Mouse (Mus musculus): ENCODE data around the gene Cd82. TPM values are rescaled to one million over a fixed set of nuclear protein-coding genes. Genes with fewer than 3 reads are reported as not detected.

Cd82 gene
- polyA plus RNA-seq (2012; rRNA removed), result 176 and 181 TPM in 2 replicates

DNA sequence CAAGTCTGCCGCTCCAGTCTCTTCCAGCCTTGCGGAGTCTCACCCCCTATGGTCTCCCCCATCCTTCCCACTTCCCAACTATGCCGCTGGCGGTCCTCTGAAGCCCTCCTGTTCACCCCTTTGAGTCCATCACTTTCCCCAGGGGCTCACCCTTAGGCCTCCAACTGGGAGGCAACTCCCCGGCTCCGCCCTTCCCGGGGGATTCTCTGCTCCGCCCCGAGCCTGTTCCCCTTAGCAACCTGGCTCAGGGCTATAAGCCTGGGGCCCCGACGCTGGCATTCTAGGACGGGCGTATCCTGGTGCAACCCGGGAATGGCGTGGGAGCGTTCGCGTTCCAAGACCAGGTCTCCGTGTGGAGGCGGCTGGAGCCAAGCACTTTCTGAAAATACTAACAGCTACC lies at the start of gene Cd82:
Gene Cd82 (minus strand): TSS at position 381 of the 400 bp plus-strand sequence.
- peak; percentile 46 for DNase-seq
- H3K4me3 ChIP-seq (ENCODE audit: control insufficient read depth, insufficient read depth, low read length), result peak within 1 kb of the TSS; percentile 69
- TF ChIP-seq POLR2A (IDR thresholded peaks at IDR 0.05; ENCODE audit: control insufficient read depth, extremely low read depth, insufficient read depth, low read length, poor library complexity) (no peak), CTCF (IDR thresholded peaks at IDR 0.05; ENCODE audit: borderline replicate concordance, control insufficient read depth, extremely low read depth, insufficient read depth, low read length, poor library complexity) (no peak)
- H3K36me3 ChIP-seq (ENCODE audit: control insufficient read depth, insufficient read depth, low read length), result no peaks in the 10 kb centered on the region
- H3K27me3 ChIP-seq (ENCODE audit: control insufficient read depth, insufficient read depth, low read length), result no peaks in the 10 kb centered on the region
- peaks cover 43% of the 10 kb centered on the region for H3K4me1 ChIP-seq (replicated peaks; ENCODE audit: control insufficient read depth, insufficient read depth, low read length)
- peak within 1 kb of the TSS; percentile 47; the same call in 1 of the 2 replicates for H3K27ac ChIP-seq (ENCODE audit: control insufficient read depth, insufficient read depth, low read length)
- 33% methylated on average over 20 of the region's 20 CpGs for WGBS

DNA sequence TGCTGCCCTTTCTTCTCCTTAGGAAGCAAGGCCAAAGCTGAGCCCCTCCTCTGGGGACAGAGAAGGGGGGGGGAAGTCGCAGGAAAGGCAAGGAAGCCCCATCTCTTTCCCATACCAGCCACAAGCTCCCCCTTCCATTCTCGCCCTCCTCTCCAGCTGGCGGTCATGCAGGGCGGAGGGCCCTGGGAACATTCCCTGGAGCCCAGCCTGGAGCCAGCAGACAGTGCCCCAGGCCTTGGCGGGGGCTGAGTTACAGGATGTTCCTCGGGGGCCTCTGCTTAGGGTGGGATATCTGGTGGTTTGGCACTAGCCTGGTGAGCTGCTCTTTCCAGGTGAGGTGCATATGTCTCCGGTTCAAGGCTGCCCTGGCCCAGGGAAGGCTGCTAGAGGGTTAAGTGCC lies 49.2 kb upstream of the Cd82 start:
- TF ChIP-seq CTCF (IDR thresholded peaks at IDR 0.05; ENCODE audit: borderline replicate concordance, control insufficient read depth, extremely low read depth, insufficient read depth, low read length, poor library complexity) (no peak), POLR2A (IDR thresholded peaks at IDR 0.05; ENCODE audit: control insufficient read depth, extremely low read depth, insufficient read depth, low read length, poor library complexity) (no peak)
- H3K27me3 ChIP-seq (ENCODE audit: control insufficient read depth, insufficient read depth, low read length), result no peaks in the 10 kb centered on the region
- H3K4me3 ChIP-seq (ENCODE audit: control insufficient read depth, insufficient read depth, low read length), result no peak overlapping the region
- no peak overlapping the region for H3K27ac ChIP-seq (ENCODE audit: control insufficient read depth, insufficient read depth, low read length)
- H3K36me3 ChIP-seq (ENCODE audit: control insufficient read depth, insufficient read depth, low read length), result no peaks in the 10 kb centered on the region
- WGBS, result 82% methylated on average over 7 of the region's 7 CpGs
- DNase-seq, result no peak
- no peaks in the 10 kb centered on the region for H3K4me1 ChIP-seq (replicated peaks; ENCODE audit: control insufficient read depth, insufficient read depth, low read length)

DNA sequence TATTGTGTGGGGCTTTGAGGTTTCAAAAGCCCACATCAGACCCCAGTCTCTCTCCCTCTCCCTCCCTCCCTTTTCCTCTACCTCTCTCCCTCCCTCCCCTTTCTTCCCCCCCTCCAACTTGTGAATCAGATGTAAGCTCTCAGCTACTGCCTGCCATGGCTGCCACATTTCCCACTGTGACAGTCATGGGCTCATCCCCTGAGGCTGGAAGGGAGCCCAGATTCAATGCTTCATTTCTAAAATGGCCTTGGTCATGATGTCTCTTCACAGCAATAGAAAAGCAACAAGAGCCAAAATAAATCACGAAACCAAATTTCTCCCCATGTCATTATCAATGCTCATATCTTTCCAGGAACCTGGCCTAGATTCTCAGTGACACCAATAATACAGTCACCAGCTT lies 47.9 kb upstream of the Cd82 start:
- 93% methylated on average over 1 of the region's 1 CpGs for WGBS
- Histone ChIP-seq H3K4me1 (replicated peaks; ENCODE audit: control insufficient read depth, insufficient read depth, low read length) (no peaks in the 10 kb centered on the region), H3K4me3 (ENCODE audit: control insufficient read depth, insufficient read depth, low read length) (no peak overlapping the region), H3K27me3 (ENCODE audit: control insufficient read depth, insufficient read depth, low read length) (no peaks in the 10 kb centered on the region), H3K36me3 (ENCODE audit: control insufficient read depth, insufficient read depth, low read length) (no peaks in the 10 kb centered on the region), H3K27ac (ENCODE audit: control insufficient read depth, insufficient read depth, low read length) (no peak overlapping the region)
- no peak for TF ChIP-seq CTCF (IDR thresholded peaks at IDR 0.05; ENCODE audit: borderline replicate concordance, control insufficient read depth, extremely low read depth, insufficient read depth, low read length, poor library complexity)
- no peak for TF ChIP-seq POLR2A (IDR thresholded peaks at IDR 0.05; ENCODE audit: control insufficient read depth, extremely low read depth, insufficient read depth, low read length, poor library complexity)
- DNase-seq, result no peak

DNA sequence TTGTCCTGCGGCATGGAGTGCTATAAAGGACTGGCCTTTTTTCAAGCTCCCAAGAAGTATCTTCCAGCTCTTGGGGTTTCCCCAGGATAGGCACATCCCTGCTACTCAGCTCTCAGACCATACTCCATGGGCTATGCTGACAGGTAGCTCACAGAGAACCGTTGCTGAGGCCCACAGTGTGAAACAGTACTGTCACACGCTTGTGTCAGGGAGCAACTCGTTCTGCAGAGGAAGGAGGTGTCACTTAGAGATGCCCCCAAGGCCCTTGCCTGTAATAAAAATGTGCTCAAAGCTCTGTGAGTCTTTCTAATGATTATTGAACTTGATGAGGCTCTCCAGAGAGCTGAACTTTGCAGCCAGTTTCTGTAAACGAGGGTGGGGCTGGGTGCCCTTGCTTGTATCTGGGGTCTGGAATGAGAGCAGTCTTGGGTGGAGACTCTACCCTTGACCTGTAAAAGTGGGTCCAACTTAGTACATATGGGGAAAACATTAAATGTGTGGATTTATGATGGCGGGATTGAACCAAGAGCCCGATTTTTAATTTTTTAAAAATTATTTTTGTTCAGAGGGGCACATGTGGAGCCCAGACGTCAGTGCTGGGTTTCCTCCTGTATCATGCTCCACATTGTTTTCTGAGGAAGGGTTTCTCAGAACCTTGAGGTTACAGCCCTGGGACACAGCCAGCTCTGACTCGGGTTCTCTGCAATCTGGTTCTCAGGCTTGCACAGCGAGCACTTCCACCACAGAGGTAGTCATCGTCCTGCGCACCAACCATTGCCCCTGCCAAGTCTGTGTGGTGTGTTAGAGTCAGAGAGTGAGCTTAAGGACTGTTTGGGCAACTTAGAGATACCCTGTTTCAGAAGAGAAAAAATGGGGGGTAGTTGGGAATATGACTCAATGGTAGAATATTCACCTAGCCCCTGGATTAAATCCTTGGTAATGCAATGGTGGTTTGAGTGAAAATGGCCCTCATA lies 47.1 kb upstream of the Cd82 start:
- Histone ChIP-seq H3K27me3 (ENCODE audit: control insufficient read depth, insufficient read depth, low read length) (no peaks in the 10 kb centered on the region), H3K4me3 (ENCODE audit: control insufficient read depth, insufficient read depth, low read length) (no peak overlapping the region), H3K4me1 (replicated peaks; ENCODE audit: control insufficient read depth, insufficient read depth, low read length) (no peaks in the 10 kb centered on the region), H3K27ac (ENCODE audit: control insufficient read depth, insufficient read depth, low read length) (no peak overlapping the region), H3K36me3 (ENCODE audit: control insufficient read depth, insufficient read depth, low read length) (no peaks in the 10 kb centered on the region)
- TF ChIP-seq CTCF (IDR thresholded peaks at IDR 0.05; ENCODE audit: borderline replicate concordance, control insufficient read depth, extremely low read depth, insufficient read depth, low read length, poor library complexity) (no peak), POLR2A (IDR thresholded peaks at IDR 0.05; ENCODE audit: control insufficient read depth, extremely low read depth, insufficient read depth, low read length, poor library complexity) (no peak)
- 84% methylated on average over 12 of the region's 12 CpGs for WGBS
- DNase-seq, result no peak

DNA sequence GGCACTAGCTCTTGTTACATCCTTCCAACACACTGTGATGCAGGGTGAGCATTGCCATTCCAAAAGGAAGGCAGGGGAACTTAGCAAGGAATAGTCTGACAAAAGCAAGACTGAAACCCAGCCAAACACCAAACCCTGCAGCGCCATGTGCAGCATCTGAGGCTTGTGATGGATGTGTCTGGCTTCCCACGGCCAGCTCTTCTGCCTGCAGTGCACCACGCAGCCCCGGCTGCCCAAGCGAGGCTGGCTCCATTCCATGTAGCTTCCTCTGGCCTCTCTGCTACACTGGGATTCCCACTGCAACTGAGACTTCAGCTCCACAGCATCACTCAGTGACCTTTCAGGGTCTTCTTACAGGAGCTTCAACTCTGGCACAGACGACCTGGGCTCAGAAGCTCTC lies 42.2 kb upstream of the Cd82 start:
- Histone ChIP-seq H3K4me3 (ENCODE audit: control insufficient read depth, insufficient read depth, low read length) (no peak overlapping the region), H3K36me3 (ENCODE audit: control insufficient read depth, insufficient read depth, low read length) (no peaks in the 10 kb centered on the region), H3K4me1 (replicated peaks; ENCODE audit: control insufficient read depth, insufficient read depth, low read length) (no peaks in the 10 kb centered on the region), H3K27me3 (ENCODE audit: control insufficient read depth, insufficient read depth, low read length) (no peaks in the 10 kb centered on the region), H3K27ac (ENCODE audit: control insufficient read depth, insufficient read depth, low read length) (no peak overlapping the region)
- no peak for DNase-seq
- TF ChIP-seq CTCF (IDR thresholded peaks at IDR 0.05; ENCODE audit: borderline replicate concordance, control insufficient read depth, extremely low read depth, insufficient read depth, low read length, poor library complexity) (no peak), POLR2A (IDR thresholded peaks at IDR 0.05; ENCODE audit: control insufficient read depth, extremely low read depth, insufficient read depth, low read length, poor library complexity) (no peak)
- WGBS, result 84% methylated on average over 6 of the region's 6 CpGs

DNA sequence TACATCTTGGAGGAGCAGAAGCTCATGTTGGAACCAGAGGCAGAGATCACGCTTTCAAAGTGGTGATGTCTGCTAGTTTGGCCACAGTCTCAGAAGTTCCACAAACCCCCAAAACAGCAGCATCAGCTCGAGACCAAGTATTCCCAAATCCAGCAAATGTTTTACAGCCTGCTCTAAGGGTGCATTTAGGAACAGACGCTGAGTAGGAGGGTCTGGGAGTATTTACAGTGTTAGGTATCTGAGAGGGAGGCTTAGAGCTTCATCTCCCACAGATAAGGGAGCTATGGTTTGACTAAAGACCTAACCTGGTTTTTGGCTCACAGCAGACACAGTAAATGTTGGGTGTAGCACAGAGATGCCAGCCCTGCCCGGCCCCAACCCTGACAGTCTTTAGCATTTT lies 40.4 kb upstream of the Cd82 start:
- Histone ChIP-seq H3K4me3 (ENCODE audit: control insufficient read depth, insufficient read depth, low read length) (no peak overlapping the region), H3K27ac (ENCODE audit: control insufficient read depth, insufficient read depth, low read length) (no peak overlapping the region), H3K4me1 (replicated peaks; ENCODE audit: control insufficient read depth, insufficient read depth, low read length) (no peaks in the 10 kb centered on the region), H3K27me3 (ENCODE audit: control insufficient read depth, insufficient read depth, low read length) (no peaks in the 10 kb centered on the region), H3K36me3 (ENCODE audit: control insufficient read depth, insufficient read depth, low read length) (no peaks in the 10 kb centered on the region)
- no peak for DNase-seq
- 81% methylated on average over 4 of the region's 4 CpGs for WGBS
- TF ChIP-seq CTCF (IDR thresholded peaks at IDR 0.05; ENCODE audit: borderline replicate concordance, control insufficient read depth, extremely low read depth, insufficient read depth, low read length, poor library complexity) (no peak), POLR2A (IDR thresholded peaks at IDR 0.05; ENCODE audit: control insufficient read depth, extremely low read depth, insufficient read depth, low read length, poor library complexity) (no peak)
